Mouse (Mus musculus) adrenal gland, postnatal 0 days (tissue): Measurements from ENCODE around the gene Calhm3. TPM values are rescaled to one million over a fixed set of nuclear protein-coding genes. Genes with fewer than 3 reads are reported as not detected.

Source experiments
- polyA plus RNA-seq: library from polyadenylated mRNA; unstranded; fragments of >200 nt; fragmentation: Nextera tagmentation; extraction: Ambion mirVana; gene quantifications from 2 replicates; pipeline ENCODE4 v1.2.1, GENCODE M21; 2015

The Calhm3 gene
- polyA plus RNA-seq, result 0.16 TPM in 1 of 2 replicates, not detected in the other

DNA sequence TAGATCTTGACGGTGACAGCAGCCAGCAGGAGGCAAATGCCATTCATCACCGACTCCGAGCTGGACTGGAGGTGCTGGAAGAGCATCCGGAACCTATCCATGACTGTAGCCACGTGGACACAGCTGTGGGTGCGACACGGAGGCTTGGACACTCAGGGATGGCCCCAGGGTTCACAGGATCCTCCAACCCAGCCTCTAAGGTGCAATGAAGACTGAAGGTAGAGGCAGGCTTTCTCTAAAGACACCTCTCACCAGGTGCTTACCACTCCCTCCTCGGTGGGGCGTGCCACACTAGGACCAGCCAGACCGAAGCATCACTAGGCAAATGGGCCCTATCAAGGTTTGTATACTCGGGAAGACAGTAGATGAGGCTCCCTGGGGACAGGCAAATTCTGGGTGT lies at the start of gene Calhm3:
Calhm3 (minus strand) TSS at position 101 of the 400 bp plus-strand sequence.

GRCm38 (mm10) chr19:47178431-47179271 lies 21.1 kb upstream of the Calhm3 start, which contains the start of gene Neurl1a:
Neurl1a (plus strand) TSS chr19:47178820.

GRCm38 (mm10) chr19:47144154-47144553 lies 13.4 kb downstream of the Calhm3 start, which contains the start of gene Calhm1:
Calhm1 (minus strand) TSS chr19:47144254.

DNA sequence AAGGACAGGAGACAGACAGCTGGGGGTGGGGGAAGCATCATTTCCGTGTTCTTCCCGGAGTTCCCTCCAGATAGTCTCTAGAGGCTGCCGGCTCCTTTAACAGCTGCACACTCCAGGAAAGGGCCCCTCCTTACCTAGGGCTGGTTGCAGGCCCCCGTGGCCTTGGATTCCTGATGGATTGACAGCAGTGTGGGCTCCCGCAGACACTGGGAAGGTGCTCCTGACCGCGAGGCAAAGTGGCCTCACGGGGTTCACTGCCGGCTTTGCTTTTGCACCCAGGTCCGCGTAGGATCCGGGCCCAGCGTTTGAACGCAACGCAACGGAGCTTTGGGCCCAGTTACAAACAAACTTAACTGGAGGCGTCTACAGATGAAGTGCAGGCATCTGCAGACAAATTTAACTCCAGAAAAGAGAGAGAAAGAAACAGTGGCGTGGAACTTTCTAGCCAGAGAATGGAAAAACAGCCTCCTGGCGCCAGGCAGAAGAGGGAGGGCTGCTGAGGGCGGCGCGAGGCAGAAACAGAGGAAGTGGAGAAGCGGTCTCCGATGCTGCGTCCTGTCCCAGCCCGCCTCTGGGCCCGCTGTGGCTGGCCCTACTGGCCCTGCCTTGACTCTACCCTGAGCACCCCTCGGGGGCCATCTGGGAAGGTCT lies 19.7 kb downstream of the Calhm3 start, which contains the start of gene Calhm2:
Calhm2 (minus strand) TSS at position 524 of the 651 bp plus-strand sequence.

Other genes starting within 250 kb of the Calhm3 start
- gene Ina, start 143.1 kb downstream of the Calhm3 start, polyA plus RNA-seq, result 24.2 and 77.6 TPM in 2 replicates
- 34.8 and 61.8 TPM in 2 replicates for gene Nt5c2, start 142.6 kb downstream of the Calhm3 start, polyA plus RNA-seq
- 10.7 and 16.2 TPM in 2 replicates for gene Pcgf6, start 106.9 kb downstream of the Calhm3 start, polyA plus RNA-seq
- gene Taf5, start 90.0 kb downstream of the Calhm3 start, polyA plus RNA-seq, result 2.7 and 3.7 TPM in 2 replicates
- 2,800 and 7,070 TPM in 2 replicates for gene Usmg5, start 67.1 kb downstream of the Calhm3 start, polyA plus RNA-seq
- 3.9 and 4.7 TPM in 2 replicates for gene Pdcd11, start 67.0 kb downstream of the Calhm3 start, polyA plus RNA-seq
- gene Calhm2, start 19.5 kb downstream of the Calhm3 start, polyA plus RNA-seq, result 5.4 and 5.5 TPM in 2 replicates
- not detected in 2 replicates for gene Calhm1, start 13.5 kb downstream of the Calhm3 start, polyA plus RNA-seq
- 8.7 and 10.7 TPM in 2 replicates for gene Neurl1a, start 21.1 kb upstream of the Calhm3 start, polyA plus RNA-seq